Mouse (Mus musculus) spleen, adult 18-20 months (tissue): ENCODE data around the gene Gm3476.
A peak's percentile ranks its signal among the peaks of the same experiment; 100 is the strongest.
"Not testable (repeated sequence)": the region's sequence is repeated elsewhere in the genome, so short reads cannot be mapped to it uniquely, and the experiment has no call there.

Experiments
- DNase-seq, 2 experiments: peaks; one replicate each; pipeline ENCODE4 v3.0.0; 2022; ENCODE audit warnings: mixed read lengths in 2 of 2

Gm3476 gene

GRCm38 (mm10) chr14:6125707-6126106 lies at the start of gene Gm3476:
Gene Gm3476 (minus strand): TSS chr14:6125807.
- DNase-seq, result not testable (repeated sequence)

- DNase-seq, result not testable (repeated sequence)
These were observed 37.9 kb upstream of the Gm3476 start for GRCm38 (mm10) chr14:6163538-6163937.

- DNase-seq, result not testable (repeated sequence)
These were observed 35.5 kb upstream of the Gm3476 start for GRCm38 (mm10) chr14:6161085-6161484.

- peak in 1 of 2 experiments; percentile 2 for DNase-seq
These were observed 17.2 kb downstream of the Gm3476 start, which contains the start of gene Gm3468 for GRCm38 (mm10) chr14:6108272-6108925. Gene Gm3468 (minus strand): TSS chr14:6108665.

- DNase-seq, result not testable (repeated sequence)
These were observed 18.1 kb downstream of the Gm3476 start for GRCm38 (mm10) chr14:6107500-6107899.

- not testable (repeated sequence) for DNase-seq
These were observed 31.8 kb downstream of the Gm3476 start, which contains the start of gene Gm8206 for GRCm38 (mm10) chr14:6093842-6094241. Gene Gm8206 (minus strand): TSS chr14:6093942.

- not testable (repeated sequence) for DNase-seq
These were observed 67.4 kb downstream of the Gm3476 start, which contains the start of gene Gm6337 for GRCm38 (mm10) chr14:6058167-6058566. Gene Gm6337 (minus strand): TSS chr14:6058267.
